18 mouse cellular contexts compared by ENCODE assay signal in genomic region chr9:87162559-87162958, GRCm38 (mm10). TPM values are rescaled to one million over a fixed set of nuclear protein-coding genes. Genes with fewer than 3 reads are reported as not detected.
"Had no signal": no experiment of that assay in that cellular context is flagged by ENCODE, and none has a peak within 500 bp of the region (broad histone marks: within the 10 kb centered on the region; RNA-seq: fewer than 3 reads in every experiment).

No protein-coding gene starts in this region.

- H3K27ac ChIP-seq: neural tube, embryonic 13.5 days; neural tube, embryonic 15.5 days; stomach, embryonic 15.5 days; stomach, postnatal 0 days had no signal

- H3K4me3 ChIP-seq: neural tube, embryonic 13.5 days; neural tube, embryonic 15.5 days; stomach, embryonic 15.5 days had no signal

- DNase-seq: retina, postnatal 1 day; right cerebral cortex, adult 18-20 months; right cerebral cortex, postnatal 14 days; right cerebral cortex, postnatal 25 days; right cerebral cortex, postnatal 4 days; spleen, adult 18-20 months; thymus, adult 18-20 months; thymus, adult 2 months; thymus, postnatal 14 days; thymus, postnatal 25 days; thymus, postnatal 36 days; thymus, postnatal 4 days had no signal

- H3K9ac ChIP-seq: neural tube, embryonic 13.5 days; neural tube, embryonic 15.5 days; stomach, embryonic 15.5 days had no signal

- H3K36me3 ChIP-seq: neural tube, embryonic 13.5 days; neural tube, embryonic 15.5 days; stomach, embryonic 15.5 days had no signal

- H3K9me3 ChIP-seq: neural tube, embryonic 13.5 days; neural tube, embryonic 15.5 days; stomach, embryonic 15.5 days had no signal

- H3K27me3 ChIP-seq: neural tube, embryonic 13.5 days; neural tube, embryonic 15.5 days; stomach, embryonic 15.5 days had no signal

- H3K4me2 ChIP-seq: neural tube, embryonic 13.5 days; neural tube, embryonic 15.5 days; stomach, embryonic 15.5 days had no signal

- H3K4me1 ChIP-seq: neural tube, embryonic 13.5 days; neural tube, embryonic 15.5 days; stomach, embryonic 15.5 days had no signal

RNA-seq across cellular contexts. Expression of gene Mrap2, which starts 18.5 kb away (rescaled TPM):
- polyA plus RNA-seq: spleen, adult 2 months; stomach, embryonic 14.5 days had no signal
